Mouse (Mus musculus) lung, adult 2 months (tissue): ENCODE data around the gene Trmt13.

Source experiments
- CTCF ChIP-seq: fragments of 200-500 bp; IDR thresholded peaks from 2 replicates; pipeline ENCODE4 v1.5.1; 2011; ENCODE audit warnings: mild to moderate bottlenecking, low read length, control low read depth; ENCODE audit not compliant: insufficient read depth
- POLR2A ChIP-seq: fragments of 200-500 bp; IDR thresholded peaks from 2 replicates; pipeline ENCODE4 v1.6.1; 2011; ENCODE audit warnings: low read depth, mild to moderate bottlenecking, control low read depth, low read length, borderline replicate concordance; ENCODE audit errors: extremely low read depth

DNA sequence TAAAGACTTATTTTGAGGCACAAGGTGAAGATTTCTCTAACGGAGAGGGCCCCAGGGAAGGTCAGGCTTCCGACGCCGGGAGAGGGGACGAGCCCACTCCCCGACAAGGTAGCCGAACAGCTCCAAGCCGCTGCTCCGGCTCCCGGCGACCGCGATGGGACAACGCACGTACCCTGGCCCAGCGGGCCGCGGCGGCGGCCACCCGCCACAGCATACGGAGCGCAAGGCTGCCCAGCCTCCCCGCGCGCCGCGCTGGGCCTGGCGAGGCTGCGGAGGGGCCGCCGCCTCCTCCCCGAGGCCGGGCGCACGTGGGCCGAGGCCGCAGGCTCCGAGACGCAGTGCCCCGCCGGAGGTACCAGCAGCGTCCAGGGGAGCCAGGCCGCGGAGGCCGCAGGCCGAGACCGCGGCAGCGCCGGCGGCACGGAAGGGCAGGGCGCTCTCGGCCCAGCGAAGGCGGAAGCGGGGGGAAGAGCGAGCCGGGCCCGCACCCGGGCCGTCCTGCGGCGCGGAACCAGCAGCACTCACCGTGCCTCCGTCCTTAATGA lies 47.6 kb upstream of the Trmt13 start:
- TF ChIP-seq POLR2A (no peak), CTCF (no peak)
